Mouse (Mus musculus): ENCODE results near the gene Rtbdn. TPM values are rescaled to one million over a fixed set of nuclear protein-coding genes. Genes with fewer than 3 reads are reported as not detected.

The Rtbdn gene
- total RNA-seq, 2 experiments from 2014 or later = 0.23 to 0.31 TPM

DNA sequence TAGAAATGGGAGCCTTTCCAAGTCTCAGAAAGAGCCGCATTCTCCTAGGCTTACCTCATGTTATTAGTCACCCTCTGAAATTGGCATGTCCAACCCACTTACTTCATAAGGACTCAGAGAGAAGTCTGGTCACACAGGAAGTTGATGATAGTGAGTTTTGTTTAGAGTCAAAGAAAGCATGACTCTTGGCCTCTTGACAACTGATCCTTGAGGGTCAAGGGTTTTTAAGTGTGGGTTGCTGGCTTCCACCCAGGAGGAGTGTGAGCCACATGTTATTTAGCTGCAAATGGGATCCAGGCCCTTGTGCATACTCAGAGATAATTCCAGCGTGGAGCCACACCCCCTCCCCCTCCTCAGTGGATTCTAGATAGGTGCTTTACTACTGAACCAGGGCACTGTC, 25.2 kb upstream of the Rtbdn start:
- DNase-seq (ENCODE audit: low spot score in 2 of 2) = no peak

DNA sequence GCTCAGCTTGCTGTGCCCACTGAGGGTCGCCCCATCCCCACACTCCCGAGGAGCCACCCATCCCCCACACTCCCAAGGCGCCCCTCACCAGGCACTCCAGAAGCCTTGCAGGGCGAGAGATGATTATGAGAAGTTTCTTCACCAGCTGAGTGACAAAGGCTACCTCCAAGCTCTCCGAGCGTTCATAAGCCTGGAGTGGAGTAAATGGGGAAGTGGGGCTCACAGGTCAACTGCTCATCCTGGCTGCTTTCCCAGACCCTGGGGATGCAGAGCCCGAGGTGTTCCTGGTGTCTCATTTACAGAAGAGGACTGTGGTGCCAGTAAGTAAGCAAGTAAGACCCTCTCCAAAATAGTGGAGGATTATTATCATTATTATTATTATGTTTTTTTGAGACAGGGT, 21.2 kb upstream of the Rtbdn start:
- no peak for DNase-seq (ENCODE audit: low spot score in 2 of 2)

DNA sequence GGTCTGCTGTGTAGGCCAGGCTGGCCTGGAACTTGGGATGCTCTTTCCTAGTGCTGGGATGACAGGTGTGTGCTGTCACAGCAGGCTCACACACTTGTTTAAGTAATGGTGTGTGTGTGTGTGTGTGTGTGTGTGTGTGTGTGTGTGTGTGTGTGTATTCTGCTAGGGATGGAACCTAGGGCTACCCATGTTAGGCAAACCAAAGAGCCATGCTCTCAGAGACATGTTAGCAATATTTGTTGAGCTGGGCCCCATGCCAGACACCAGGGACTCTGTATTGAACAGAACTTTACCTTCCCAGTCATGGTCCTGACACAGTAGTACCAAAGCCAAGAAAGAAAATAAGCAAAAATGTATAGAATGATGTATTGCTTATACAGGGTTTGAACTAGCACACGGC, 19.3 kb upstream of the Rtbdn start:
- no peak for DNase-seq (ENCODE audit: low spot score in 2 of 2)

DNA sequence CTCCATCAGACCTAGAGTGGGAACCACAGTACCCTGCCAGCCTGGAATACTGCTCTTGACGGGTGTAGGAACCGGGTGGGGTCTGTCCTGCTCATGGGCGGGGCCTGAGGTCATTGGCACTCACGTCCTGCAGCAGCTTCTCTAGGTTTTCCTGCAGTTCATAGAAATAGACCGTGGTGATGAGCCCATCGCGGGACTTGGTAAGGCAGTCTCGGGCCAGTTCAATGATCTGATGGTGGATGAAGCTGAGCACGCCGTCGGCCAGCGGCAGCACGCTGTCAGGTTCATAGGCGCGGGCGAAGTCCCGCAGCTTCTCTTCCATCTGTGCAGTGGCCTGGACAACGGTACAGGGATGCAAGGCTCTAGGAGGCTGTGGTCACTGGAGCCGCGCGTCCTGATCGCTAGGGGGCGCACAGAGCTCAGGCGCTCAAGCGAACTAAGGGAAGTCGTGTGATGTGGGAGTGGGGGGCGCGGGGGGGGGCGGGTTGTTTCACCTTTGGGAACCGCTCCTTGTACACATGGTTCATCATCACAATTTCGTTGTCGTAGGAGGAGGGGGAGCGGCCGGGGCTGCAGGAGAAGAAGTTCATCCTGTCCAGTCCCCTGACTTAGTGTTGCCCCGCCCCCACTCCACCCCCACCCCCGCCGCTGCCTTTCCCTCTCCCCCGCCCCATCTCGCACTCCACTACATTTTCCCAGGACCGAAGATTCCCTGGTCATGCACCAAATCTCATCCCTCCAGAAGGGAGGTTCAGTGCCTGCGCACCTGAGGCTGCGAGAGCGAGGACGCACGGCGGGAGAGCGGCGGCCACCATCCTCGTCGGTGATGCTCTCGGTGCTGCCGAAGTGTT, 18.1 kb upstream of the Rtbdn start:
- no peak for DNase-seq (ENCODE audit: low spot score in 2 of 2)

DNA sequence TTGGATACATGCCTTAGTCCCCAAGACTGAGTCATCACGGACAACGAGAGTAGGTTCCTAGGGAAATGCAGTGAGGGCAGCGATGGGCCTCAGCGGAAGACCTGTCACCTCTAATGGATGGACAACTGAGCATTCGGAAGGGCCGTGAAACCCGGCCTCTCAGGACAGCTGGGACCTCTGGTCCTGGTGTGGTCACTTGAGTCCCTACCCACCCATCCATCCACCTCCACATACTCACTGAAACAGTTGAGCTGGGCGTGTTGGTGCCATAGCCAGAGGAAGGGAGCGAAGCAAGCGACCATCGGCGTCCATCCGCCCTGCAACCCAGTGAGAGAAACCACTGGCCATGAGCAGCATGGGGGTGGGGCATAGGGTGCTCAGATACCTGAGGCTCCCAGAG, 16.2 kb upstream of the Rtbdn start:
- no peak for DNase-seq (ENCODE audit: low spot score in 2 of 2)

DNA sequence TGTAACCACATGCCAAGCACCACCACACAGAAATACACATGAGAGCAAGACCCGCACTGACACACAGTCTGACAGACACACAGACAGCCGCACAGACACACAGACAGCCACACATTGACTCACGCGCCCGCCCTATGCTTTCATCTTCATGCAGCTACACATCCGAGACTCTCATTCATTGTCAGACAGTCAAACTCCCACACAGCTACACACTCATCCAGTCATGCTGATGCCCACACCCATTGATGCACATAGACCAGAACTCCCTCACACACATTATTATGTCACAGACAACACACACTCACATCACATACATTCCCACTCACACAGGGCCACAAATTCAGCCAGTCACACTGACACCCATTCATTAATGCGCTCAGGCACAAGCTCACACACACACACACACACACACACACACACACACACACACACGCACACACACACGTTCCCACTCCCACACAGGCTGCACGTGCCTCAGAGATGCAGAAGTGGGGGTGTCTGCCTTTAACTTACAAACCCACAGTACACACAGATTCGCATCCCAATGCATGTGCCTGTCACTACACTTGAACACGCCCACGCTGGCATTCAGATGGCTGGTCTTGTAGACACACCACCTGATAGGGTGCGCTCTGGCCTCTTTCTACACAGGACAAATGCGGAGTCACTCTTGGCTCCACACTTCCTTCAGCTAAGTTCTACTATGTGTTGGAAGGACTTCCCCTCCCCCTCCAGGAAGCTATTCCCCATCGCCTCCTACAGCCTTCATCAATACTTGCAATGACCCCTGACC, 12.8 kb upstream of the Rtbdn start:
- no peak for DNase-seq (ENCODE audit: low spot score in 2 of 2)

DNA sequence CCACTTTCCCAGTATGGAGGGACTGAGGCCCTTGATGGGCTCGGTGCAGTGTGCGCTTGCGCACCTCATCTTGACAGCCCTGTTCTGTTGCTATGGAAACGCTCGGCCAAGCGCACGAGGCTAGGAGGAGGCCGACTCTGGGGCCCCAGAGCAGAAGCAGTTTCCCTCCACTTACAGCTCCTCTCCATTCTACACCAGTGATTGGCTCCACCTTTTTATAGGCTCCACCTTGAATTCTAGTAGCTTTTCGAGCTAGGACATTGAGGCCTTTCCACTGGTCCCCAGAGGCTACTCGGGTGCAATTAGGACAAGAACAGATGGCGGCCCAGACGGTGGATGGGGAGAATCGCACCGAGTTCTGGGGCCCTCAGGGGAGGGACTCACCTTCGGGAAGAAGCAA, 11.9 kb upstream of the Rtbdn start:
- no peak for DNase-seq (ENCODE audit: low spot score in 2 of 2)

DNA sequence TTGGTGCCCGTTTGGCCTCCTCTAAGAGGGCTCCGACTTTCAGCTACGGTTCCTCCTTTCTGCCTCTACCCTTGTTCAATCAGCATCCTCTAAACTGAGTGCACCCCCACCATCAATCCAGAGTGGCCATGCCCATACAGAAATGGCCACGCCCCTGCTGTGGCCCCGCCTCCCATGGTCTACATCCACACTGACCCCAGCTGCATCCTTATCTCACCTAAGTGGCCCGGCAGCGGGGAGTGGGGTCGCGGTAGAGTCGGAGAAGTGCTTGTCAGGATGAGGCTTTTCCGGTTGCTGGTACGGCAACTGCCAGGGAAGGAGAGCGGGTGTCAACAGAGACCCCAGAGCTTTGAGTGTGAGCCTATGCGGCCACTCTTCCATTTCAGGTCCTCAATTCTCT, 11.3 kb upstream of the Rtbdn start:
- no peak for DNase-seq (ENCODE audit: low spot score in 2 of 2)

DNA sequence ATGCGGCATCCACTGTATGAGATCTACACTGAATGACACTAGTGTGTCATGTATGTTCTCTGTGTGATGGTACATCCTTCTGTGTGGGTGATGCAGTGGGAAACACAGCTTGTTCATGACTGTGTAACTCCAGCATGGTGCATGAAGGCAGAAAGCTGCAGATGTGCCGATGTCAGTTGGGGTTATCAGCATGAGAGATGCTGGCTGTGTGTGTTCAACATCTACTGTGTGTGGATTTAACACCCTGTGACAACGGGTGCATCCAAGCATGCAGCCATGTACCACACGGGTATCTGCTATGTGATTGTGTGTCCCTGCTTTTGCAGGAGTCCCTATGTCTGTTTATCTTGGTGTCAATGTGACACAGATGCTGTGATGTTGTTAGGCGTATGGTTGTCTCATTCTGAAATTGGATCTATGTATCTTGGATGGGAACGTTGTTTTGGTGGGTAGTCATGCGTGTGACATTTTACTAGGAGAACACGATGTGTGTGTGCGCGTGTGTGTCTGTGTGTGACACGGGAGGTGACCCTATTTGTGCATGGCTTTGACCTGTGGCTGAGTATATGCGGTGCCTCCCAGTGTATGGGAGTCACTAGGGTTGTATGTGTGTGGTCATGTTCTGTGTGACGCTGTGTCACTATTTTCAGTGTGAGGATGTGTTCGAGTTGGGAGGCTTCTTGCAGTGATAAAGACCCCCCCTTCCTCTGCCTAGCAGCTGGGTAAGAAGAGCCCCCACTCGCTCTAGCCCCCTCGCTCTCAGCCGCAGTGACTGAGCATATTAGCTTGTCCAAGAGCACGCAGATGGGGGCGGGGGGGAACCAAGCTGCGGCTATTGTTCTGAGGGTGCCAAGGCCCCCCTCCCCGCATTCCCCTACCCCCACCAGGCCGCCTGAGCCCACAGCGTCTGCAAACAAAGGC, 10.5 kb upstream of the Rtbdn start:
- no peak for DNase-seq (ENCODE audit: low spot score in 2 of 2)

DNA sequence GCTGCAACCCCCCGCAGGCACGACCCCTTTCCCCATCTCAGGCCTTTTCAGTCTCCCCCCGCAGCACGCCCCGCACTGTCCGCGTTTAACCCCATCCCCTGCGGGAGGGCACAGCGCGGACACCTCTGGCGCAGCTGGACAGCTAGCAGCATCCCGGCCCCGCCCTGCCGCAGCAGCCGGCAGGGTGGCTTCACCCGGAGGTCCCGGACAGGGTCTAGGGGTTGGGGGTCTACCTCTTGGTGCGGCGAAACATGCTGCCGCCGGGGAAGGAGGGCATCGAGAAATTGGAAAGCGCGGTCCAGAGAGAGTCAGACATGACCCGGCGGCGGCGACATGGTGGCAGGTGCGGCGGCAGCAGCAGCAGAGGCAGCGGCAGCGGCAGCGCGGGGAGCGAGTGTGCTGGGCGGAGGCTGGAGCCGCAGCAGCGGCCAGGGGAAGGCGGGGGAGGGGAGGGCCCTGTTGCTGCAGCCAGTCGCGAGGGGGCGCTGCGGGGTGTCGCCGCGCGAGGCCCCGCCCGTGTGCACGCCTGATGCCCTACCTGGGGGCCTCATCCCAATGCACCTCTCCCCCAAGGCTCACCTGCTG, 9.7 kb upstream of the Rtbdn start, which contains the start of gene Mast1:
Gene Mast1, minus strand, starts transcription at position 398 of the 585 bp plus-strand sequence.
- peak in 1 of 2 experiments; percentile 44 for DNase-seq (ENCODE audit: low spot score in 2 of 2)

DNA sequence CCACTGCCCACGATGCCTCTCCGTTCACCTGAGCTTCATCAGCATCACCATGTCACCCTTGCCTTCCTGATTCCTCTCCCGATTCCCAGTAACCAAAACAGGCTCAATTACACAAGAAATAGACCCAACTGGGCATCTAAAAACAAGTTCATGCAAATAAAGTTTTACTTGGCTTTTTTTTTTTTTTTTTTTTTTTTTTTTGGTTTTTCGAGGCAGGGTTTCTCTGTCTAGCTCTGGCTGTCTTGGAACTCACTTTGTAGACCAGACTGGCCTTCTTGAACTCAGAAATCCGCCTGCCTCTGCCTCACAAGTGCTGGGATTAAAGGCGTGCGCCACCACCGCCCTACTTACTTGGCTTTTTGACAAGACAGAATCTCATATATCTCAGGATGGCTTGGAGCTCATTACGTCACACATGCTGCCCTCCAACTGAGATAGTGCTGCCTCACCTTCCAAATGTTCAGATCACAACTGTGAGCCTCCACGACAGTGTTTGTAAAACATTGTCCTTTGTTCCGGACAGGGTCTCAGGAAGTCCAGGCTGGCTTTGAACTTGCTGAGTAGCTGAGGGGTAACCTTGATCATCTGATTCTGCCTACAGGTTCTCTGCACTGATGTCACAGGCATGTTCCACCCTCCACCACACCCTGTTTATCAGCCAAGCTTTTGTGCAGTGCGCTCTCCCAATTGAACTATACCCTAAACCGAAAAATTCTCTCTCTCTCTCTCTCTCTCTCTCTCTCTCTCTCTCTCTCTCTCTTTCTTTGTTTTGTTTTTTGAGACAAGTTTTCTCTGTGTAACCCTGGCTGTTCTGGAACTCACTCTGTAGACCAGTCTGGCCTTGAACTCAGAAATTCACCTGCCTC, 8.9 kb upstream of the Rtbdn start:
- no peak for DNase-seq (ENCODE audit: low spot score in 2 of 2)

DNA sequence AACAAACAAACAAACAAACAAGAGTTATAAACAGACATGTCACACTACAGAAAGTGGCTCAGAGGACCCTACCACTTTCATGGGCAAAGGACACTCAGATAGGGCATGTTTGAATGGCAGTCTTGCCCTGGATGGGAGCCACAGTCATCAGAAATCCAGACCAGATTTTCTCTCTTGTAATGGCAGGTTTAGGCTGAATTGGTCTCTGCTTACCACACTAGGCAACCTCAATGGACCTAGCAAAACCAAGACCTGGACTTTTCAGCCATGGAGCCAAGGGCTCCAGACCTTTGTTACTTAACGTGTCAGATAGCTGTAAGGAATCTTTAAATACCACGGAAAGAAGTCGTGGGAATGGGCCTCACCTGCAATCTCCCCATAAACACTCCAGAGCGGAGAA, 3.1 kb upstream of the Rtbdn start:
- DNase-seq (ENCODE audit: low spot score in 2 of 2) = no peak

DNA sequence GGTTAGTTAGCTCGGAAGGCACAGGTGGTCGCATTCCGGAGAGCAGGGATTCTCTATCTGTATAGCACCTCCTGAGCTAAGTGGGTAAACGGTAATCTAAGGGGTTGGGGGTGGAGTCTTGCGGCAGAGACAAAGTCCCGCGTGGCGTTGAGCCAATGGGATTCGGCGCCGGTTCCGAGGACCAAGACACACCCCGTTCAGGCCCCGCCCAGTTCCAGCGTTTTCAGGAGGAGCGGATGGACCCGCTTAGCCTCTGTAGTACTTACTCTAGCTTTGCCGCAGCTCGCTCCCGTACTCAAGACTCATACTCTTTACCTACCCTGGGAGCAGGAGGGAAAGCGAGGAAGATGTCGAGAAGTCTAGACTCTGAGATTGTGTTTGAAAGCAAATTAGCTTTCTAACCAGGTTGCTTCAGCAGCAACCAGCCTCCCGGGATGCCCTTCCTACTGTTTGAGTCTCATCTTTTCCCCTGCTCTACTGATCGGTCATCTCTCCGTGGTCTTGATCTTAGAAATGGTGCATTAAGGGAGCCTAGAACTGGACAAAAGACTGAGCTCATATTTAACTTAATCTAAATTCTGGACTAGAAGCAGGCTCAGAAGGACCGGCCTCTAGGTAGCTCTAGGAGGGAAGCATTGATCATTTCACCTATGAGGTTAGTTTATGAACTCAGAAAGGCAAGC, 2.2 kb upstream of the Rtbdn start:
- no peak for DNase-seq (ENCODE audit: low spot score in 2 of 2)

DNA sequence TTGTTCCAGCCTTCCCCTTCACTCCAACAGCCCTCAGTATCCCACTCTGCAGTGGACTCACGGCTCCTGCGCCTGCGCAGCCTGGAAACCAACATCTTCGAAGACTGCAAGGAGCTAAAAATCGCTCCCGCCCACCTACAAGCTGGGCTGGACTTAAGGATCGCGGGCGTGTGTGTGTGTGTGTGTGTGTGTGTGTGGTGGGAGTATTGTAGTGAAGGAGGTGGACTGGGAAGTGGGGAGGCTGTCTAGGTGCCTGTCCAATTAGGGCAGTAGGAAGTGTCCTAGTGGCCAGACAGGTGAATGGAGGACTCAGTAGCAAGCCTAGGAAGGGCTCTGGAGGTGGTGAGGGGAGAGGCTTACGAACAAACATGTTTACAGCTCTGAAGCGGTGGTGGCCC, 1.6 kb upstream of the Rtbdn start:
- no peak for DNase-seq (ENCODE audit: low spot score in 2 of 2)

DNA sequence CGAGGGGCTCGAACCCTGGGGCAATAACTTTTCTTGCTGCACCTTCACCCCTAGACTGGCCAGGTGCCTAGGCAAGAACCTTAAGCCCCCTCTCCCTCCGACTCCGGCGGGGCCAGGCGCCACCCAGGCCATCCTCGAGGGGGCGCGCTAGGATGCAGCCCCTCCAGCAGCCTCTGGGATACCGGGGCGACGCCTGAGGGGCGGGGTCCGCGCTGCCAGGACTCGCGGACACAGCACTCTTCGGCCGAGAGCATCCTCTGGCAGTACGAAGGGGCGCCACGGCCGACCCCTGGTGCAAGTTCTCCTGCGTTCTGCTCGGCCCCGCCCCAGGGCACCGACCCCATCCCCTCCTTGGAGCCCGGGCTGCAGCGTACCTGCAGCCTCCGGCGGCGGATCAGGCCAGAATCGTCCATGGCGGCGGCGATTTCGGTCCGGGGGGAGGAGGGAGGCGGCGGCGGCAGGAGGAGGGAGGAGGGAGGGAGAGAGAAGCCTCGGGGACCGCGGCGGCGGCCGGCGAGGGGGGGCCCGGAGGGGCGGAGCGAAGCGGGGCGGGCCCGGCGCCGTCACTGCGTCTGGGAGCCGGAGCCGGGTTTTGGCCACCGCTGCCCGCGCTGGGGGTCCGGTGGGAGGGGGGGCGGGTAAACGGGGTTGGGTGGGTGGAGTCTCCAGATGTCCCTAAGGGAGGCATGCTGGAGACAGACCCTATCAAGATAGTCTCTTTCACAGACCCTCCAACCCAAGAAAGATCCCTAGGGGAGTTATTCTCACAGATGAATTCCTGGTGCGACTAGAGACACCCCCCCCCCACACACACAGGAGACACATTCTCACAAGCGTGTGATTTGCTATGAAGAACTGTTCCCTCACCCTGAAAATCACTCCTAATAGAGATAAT, 911 bp upstream of the Rtbdn start:
- DNase-seq (ENCODE audit: low spot score in 2 of 2) = no peak

DNA sequence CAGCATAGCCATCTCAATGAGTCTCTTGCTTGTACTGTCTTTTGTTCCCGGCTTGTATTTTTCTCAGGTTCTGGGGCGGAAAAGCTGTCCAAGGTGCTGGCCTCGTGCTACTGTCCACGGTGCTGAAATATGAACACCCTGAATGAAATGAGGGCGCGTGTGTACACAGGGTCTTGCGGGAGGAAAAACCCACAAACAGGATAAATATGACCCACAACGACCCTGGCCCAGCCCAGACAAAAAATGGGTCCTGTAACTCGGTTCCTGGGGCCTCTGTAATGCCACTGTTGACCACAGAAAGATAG, 402 bp downstream of the Rtbdn start:
- no peak for DNase-seq (ENCODE audit: low spot score in 2 of 2)

DNA sequence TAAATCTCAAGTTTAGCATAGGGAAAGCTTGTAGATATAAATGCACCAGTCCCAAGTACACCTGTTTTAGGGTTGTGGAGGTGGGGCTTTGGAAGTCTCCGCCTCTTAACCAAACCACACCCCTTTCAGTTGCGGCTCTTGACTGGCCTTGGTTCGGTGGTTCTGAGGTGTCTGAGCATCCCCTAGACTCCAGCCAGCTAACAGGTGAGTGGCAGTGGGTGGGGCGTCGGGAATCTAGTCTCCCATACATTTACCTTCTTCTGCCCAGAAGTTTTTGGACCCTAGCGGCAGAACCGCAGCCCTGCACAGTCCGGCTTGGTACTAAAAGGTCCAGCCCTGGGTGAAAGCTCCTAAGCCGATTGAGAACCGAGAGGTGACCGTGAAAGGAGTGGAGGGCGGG, 3.0 kb downstream of the Rtbdn start:
- no peak for DNase-seq (ENCODE audit: low spot score in 2 of 2)

DNA sequence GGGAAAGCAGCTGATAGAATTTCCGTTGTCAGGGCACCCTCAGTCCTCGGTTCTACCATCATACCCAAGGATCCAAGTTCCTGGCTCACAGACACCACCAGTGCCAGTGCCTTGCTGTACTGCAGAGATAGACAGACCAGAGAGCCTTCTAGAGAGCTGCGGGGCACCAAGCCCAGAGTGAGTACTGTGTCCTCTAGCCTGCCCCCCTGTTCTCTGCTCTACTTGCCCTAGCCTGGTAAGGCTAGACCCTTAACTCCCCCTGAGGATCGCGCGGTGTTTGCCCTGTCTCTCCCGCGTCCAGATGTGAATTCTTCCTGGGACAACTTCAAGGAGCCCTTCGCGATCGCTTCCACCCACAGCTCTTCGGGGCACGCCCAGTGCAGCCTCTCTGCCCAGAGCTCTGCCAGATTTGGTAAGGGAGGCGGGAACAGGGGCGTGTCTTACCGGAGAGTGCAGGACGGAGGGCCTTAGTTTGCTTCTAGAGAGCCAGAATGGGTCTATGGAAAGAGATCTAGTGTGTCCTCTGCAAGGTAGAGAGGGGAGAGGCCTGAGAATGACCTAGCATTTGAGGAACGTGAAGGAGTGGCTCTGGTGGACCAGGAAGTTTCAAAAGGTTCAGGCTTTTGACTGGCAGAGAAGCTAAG, 5.9 kb downstream of the Rtbdn start:
- DNase-seq (ENCODE audit: low spot score in 2 of 2) = no peak
